Mouse (Mus musculus) thymus, adult 2 months (tissue): ENCODE measurements around the gene Ttc30a2.

Experiments used
- CTCF ChIP-seq: fragments of 200-500 bp; IDR thresholded peaks from 2 replicates; pipeline ENCODE4 v1.5.1; 2012; ENCODE audit warnings: mild to moderate bottlenecking, control low read depth, low read length, moderate library complexity, borderline replicate concordance; ENCODE audit not compliant: control insufficient read depth, poor library complexity, insufficient read depth; ENCODE audit errors: extremely low read depth
- POLR2A ChIP-seq: fragments of 200-500 bp; IDR thresholded peaks from 2 replicates; pipeline ENCODE4 v1.6.1; 2012; ENCODE audit warnings: mild to moderate bottlenecking, low read length, control low read depth, moderate library complexity; ENCODE audit not compliant: control insufficient read depth, poor library complexity, insufficient read depth; ENCODE audit errors: extremely low read depth

DNA sequence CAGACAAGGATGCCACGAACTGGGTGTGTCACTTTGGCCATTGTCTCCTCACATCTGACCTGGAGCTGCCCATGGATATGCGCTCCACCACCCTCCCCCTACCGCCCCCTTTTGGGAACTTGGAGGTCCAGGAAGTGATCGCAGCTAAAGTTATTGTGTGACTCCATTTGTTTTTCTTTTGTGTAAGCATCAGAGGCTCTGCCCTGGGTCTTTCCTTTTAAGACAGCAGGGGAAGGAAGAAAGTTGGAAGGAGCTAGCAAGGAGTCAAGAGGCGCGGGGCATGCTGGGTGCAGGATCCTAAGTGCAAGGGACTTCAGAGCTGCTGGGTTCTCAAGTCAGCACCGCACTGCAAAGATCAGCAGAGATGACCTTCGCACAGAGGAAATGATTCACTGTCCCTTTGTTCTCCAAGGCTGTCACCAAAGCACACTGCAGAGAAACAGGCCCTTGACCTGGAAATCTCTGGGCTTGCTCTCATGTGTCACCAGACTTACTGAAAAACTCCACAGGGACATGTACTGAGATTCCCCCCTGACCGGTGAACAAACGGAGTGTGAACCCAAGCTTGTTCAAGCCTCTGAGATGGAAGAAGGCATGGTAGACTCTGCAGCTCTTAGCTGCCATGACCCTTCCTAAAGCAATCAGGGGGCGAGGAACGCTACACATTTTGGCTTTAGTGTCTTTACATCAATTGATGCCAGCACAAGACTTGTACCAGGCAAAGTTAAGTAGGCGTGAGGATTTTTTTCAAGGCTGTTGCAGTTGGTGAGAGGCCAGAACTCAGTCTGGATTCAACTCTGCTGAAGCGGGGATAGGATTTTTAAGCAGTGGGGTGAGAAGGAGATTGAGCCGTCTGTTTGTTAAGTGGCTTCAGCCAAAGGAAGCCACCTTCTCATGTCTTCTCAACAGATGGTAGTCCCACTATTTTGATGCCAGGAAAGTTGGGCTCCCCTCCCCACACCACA is 17.3 kb downstream of the Ttc30a2 start:
- TF ChIP-seq CTCF = no peak
- TF ChIP-seq POLR2A = no peak
